Comparison of ENCODE assay signal across 8 mouse cellular contexts in the genomic region with DNA sequence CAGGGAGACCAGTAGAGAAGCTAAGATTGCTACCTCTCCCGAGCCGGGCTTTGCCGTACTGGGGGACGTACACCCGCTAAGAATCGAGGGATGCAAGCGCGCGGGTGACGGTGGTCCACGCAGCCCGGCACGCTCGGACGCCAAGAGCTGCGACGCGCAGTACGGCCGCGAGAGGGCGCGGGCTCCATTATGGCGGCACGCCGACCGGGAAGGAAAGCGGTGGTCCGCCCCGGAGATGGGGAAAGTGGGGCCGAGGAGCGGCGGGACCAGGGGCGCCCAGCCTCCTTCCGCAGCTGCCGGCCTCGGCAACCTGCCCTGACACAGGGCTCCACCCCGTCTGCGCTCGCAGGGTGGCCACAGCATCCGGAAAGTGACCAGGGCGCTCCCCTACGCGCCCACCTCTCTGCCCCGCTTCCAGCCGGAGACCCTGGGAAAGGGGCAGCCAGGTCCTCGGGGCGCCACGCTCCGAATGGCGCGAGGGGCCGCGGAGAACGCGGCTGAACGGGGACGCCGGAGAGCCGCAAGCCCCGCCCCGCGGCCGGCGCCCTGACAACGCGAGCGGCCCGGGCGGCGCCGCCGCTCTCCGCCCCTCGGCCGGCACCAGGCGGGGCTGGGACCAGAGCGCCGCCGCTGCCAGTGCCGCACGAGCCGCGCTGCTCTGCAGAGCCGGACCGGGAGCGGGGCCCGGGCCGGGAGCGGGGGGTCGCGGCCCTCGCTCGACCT. TPM values are rescaled to one million over a fixed set of nuclear protein-coding genes. Genes with fewer than 3 reads are reported as not detected.
DNase-seq lines count a peak whose midpoint lies in the region; ATAC-seq and TF ChIP-seq lines count a peak whose summit lies in the region.

Gene Lpcat4, plus strand, starts transcription at position 257 of the 723 bp plus-strand sequence.

- peak within 1 kb of the TSS; percentile 87 for H3K9ac ChIP-seq in embryonic facial prominence, embryonic 11.5 days (replicated peaks; ENCODE audit: low read length)
- H3K9ac ChIP-seq in limb, embryonic 11.5 days (ENCODE audit: low read length): peak within 1 kb of the TSS; percentile 86
- peak within 1 kb of the TSS; percentile 86 for H3K9ac ChIP-seq in midbrain, embryonic 13.5 days (replicated peaks)

- peak; percentile 86 for ATAC-seq in embryonic facial prominence, embryonic 11.5 days (replicated peaks; ENCODE audit: insufficient number of reproducible peaks, low FRiP score, low TSS enrichment, low read depth)
- ATAC-seq in limb, embryonic 11.5 days (ENCODE audit: insufficient number of reproducible peaks, low FRiP score, low TSS enrichment, low read depth): peak; percentile 80
- peak; percentile 91 for ATAC-seq in midbrain, embryonic 13.5 days

- no peaks in the 10 kb centered on the region for H3K27me3 ChIP-seq in embryonic facial prominence, embryonic 11.5 days (ENCODE audit: control insufficient read depth, insufficient read depth, low read length)
- H3K27me3 ChIP-seq in kidney, adult 2 months (replicated peaks; ENCODE audit: control insufficient read depth, insufficient read depth, low read length): no peaks in the 10 kb centered on the region
- no peaks in the 10 kb centered on the region for H3K27me3 ChIP-seq in limb, embryonic 11.5 days (ENCODE audit: control insufficient read depth, insufficient read depth, low read length)
- H3K27me3 ChIP-seq in midbrain, embryonic 13.5 days: 0 out of 2 replicates have a peak, but pooled peaks cover 2% of the 10 kb centered on the region

- TF ChIP-seq POLR2A in kidney, adult 2 months (IDR thresholded peaks at IDR 0.05; ENCODE audit: low read depth, low read length): no peak

- H3K4me2 ChIP-seq in embryonic facial prominence, embryonic 11.5 days (ENCODE audit: low read depth, low read length): peak within 1 kb of the TSS; percentile 90
- peak within 1 kb of the TSS; percentile 82 for H3K4me2 ChIP-seq in limb, embryonic 11.5 days (ENCODE audit: low read depth, severe bottlenecking)
- H3K4me2 ChIP-seq in midbrain, embryonic 13.5 days (replicated peaks): peak within 1 kb of the TSS; percentile 83

- TF ChIP-seq CTCF in kidney, adult 2 months (conservative IDR thresholded peaks at IDR 0.05; ENCODE audit: insufficient read depth, insufficient read length, low read depth, low read length): peak; percentile 73

- H3K36me3 ChIP-seq in embryonic facial prominence, embryonic 11.5 days (replicated peaks; ENCODE audit: control insufficient read depth, insufficient read depth, low read depth, low read length): no peaks in the 10 kb centered on the region
- H3K36me3 ChIP-seq in kidney, adult 2 months (ENCODE audit: control insufficient read depth, insufficient read depth, low read length): no peaks in the 10 kb centered on the region
- no peaks in the 10 kb centered on the region for H3K36me3 ChIP-seq in limb, embryonic 11.5 days (ENCODE audit: control insufficient read depth, insufficient read depth, low read length)
- peaks cover 12% of the 10 kb centered on the region for H3K36me3 ChIP-seq in midbrain, embryonic 13.5 days

- DNase-seq in 3134 (ENCODE audit: extremely low read depth, insufficient read length, low spot score): peak; percentile 90
- DNase-seq in adrenal gland, postnatal 25 days: peak; percentile 88
- peak; percentile 94 for DNase-seq in embryonic facial prominence, embryonic 11.5 days (ENCODE audit: low spot score)
- DNase-seq in heart, adult 18-20 months: peak; percentile 89 to 93
- peak; percentile 86 for DNase-seq in kidney, adult 2 months
- peak; percentile 94 for DNase-seq in limb, embryonic 11.5 days (ENCODE audit: low spot score)
- DNase-seq in spleen, adult 12 weeks (ENCODE audit: low spot score): peak; percentile 78

- H3K9me3 ChIP-seq in embryonic facial prominence, embryonic 11.5 days (replicated peaks; ENCODE audit: control insufficient read depth, low read length): no peaks in the 10 kb centered on the region
- no peaks in the 10 kb centered on the region for H3K9me3 ChIP-seq in limb, embryonic 11.5 days (ENCODE audit: control insufficient read depth, low read length)
- H3K9me3 ChIP-seq in midbrain, embryonic 13.5 days: no peaks in the 10 kb centered on the region

- H3K27ac ChIP-seq in embryonic facial prominence, embryonic 11.5 days (replicated peaks; ENCODE audit: low read depth, low read length): peak within 1 kb of the TSS; percentile 86
- H3K27ac ChIP-seq in kidney, adult 2 months (ENCODE audit: insufficient read depth, low read depth, low read length): peak within 1 kb of the TSS; percentile 81
- H3K27ac ChIP-seq in limb, embryonic 11.5 days (replicated peaks; ENCODE audit: low read depth, low read length): peak within 1 kb of the TSS; percentile 93
- H3K27ac ChIP-seq in midbrain, embryonic 13.5 days: peak within 1 kb of the TSS; percentile 99

- WGBS in embryonic facial prominence, embryonic 11.5 days: under 1% methylated on average over 62 of the region's 94 CpGs
- under 1% methylated on average over 94 of the region's 94 CpGs for WGBS in kidney, adult 2 months
- under 1% methylated on average over 81 of the region's 94 CpGs for WGBS in limb, embryonic 11.5 days
- WGBS in midbrain, embryonic 13.5 days: 0% methylated on average over 57 of the region's 94 CpGs

- H3K4me3 ChIP-seq in embryonic facial prominence, embryonic 11.5 days (ENCODE audit: low read depth, low read length): peak within 1 kb of the TSS; percentile 69
- peak within 1 kb of the TSS; percentile 81 for H3K4me3 ChIP-seq in kidney, adult 2 months (ENCODE audit: insufficient read depth, low read depth, low read length)
- H3K4me3 ChIP-seq in limb, embryonic 11.5 days (ENCODE audit: low read depth, low read length): peak within 1 kb of the TSS; percentile 64
- peak within 1 kb of the TSS; percentile 83 for H3K4me3 ChIP-seq in midbrain, embryonic 13.5 days (replicated peaks)

- no peaks in the 10 kb centered on the region; the same call in 1 of the 2 replicates for H3K4me1 ChIP-seq in embryonic facial prominence, embryonic 11.5 days (ENCODE audit: control insufficient read depth, insufficient read depth, low read length)
- H3K4me1 ChIP-seq in kidney, adult 2 months (ENCODE audit: control insufficient read depth, insufficient read depth, low read length): no peaks in the 10 kb centered on the region
- H3K4me1 ChIP-seq in limb, embryonic 11.5 days (ENCODE audit: control insufficient read depth, insufficient read depth, low read length): 0 out of 2 replicates have a peak, but pooled peaks cover 5% of the 10 kb centered on the region
- H3K4me1 ChIP-seq in midbrain, embryonic 13.5 days (replicated peaks): peaks cover 11% of the 10 kb centered on the region

RNA-seq across cellular contexts. Expression of gene Lpcat4, which starts in this region (rescaled TPM):
- total RNA-seq in adrenal gland, postnatal 25 days (2021): 6.0 and 10.4 TPM in 2 replicates
- polyA plus RNA-seq in embryonic facial prominence, embryonic 11.5 days (2014; fragmentation: Nextera tagmentation; extraction: Ambion mirVana): 10.5 and 11.8 TPM in 2 replicates
- 1 to 10 TPM; 2.0 to 3.0 TPM for total RNA-seq in heart, adult 18-20 months (2021)
- polyA plus RNA-seq in kidney, adult 2 months (2012; rRNA removed): 22.5 and 22.6 TPM in 2 replicates
- 14.2 TPM in 2 replicates for polyA plus RNA-seq in limb, embryonic 11.5 days (2014; fragmentation: Nextera tagmentation; extraction: Ambion mirVana)
- 13.7 and 13.9 TPM in 2 replicates for polyA plus RNA-seq in midbrain, embryonic 13.5 days (2015; fragmentation: Nextera tagmentation; extraction: Ambion mirVana)

Comparison
In these comparisons a context has a peak if more than half of its experiments do, and no peak if none do; other contexts are left out.
1. Peak in every context shown above with its lines: DNase-seq, ATAC-seq, H3K4me3 ChIP-seq and H3K27ac ChIP-seq.